Mouse (Mus musculus): ENCODE data around the gene Ugt1a6a.

Ugt1a6a gene

DNA sequence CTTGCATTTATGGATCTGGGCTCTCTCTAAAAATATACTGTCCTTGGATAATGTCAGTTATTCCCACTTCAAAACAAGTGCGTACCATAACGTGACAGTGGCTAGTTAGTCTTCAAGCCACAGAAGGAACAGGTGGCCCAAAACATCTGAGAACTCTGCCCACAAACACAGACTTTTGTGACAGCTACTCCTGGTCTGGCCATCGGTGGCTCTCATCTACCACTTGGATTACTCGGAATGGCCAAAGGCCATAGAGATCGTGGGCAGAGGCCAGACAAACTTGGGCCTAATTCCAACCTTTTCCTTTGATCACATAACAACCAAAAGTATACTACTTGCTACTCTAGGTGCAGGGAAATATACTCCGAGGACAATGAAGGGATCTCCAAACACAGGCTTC, 133.5 kb downstream of the Ugt1a6a start:
- no peak for ATAC-seq (ENCODE audit: low TSS enrichment)

Data from frontal cortex, adult (tissue).